Mouse (Mus musculus): ENCODE results near the gene Scap.
A peak's percentile ranks its signal among the peaks of the same experiment; 100 is the strongest.
"Not testable (repeated sequence)": the region's sequence is repeated elsewhere in the genome, so short reads cannot be mapped to it uniquely, and the experiment has no call there.

Gene Scap

DNA sequence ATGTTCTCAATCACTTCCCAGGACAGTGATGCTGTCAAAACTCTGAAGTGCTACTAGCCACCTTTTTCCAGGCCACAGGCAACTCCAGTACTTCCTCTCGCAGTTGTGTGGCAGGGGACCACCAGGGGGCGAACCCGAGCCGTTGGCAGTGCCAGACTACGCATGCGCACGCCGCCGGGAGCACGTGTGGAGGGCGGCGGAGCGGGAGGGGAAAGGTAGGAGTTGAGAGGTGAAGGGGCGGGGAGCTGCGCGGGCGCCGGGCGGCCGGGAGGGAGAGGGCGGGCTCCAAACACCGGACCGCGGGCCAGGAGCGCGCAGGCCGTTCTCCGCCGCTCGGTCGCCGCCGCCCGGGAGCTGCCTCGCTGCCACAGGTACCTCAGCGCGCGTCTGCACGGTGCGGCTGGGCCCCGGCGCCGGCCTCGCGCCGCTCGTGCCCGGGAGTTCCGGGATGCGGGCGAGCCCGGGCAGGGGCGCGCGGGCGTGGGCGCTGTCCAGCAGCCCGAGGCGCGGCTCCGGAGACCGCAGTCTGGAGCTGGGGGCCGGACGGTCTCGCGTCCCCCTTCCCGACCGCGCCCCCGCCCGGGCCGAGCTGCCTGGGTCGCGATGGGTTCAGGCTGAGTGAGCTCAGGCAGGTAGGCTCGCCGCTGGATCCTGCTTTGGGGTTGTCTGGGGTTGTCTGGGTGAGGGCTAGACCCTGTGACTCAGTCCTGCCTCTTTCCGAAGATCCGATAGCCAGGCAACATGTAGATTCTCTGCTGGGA, at the start of gene Scap:
Gene Scap (plus strand): TSS at position 154 of the 761 bp plus-strand sequence.
- peak; percentile 95 for DNase-seq

DNA sequence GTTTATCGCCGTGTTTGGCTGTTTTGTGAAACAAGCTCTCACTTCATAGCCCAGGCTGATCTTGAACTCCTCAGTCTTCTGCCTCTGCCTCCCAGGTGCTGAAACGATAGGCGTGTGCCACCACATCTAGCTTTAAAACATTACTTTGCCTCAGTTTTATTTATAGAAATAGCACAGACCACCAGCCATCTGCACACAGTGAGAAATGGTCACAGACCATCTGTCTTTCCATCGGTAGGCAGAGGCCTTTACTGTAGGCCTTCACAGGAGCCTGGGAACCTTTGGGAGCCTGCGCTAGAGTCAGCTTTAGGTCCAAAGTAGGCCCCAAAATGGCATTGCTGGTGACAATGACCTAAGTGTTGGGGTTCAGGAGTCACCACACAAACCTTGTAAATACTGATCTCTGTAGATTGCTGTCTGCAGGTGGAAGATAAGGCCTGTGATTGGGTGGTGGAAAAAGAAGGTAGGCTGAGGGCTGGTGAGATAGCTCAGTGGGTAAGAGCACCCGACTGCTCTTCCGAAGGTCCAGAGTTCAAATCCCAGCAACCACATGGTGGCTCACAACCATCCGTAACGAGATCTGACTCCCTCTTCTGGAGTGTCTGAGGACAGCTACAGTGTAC, 48.9 kb upstream of the Scap start:
- DNase-seq, result no peak

DNA sequence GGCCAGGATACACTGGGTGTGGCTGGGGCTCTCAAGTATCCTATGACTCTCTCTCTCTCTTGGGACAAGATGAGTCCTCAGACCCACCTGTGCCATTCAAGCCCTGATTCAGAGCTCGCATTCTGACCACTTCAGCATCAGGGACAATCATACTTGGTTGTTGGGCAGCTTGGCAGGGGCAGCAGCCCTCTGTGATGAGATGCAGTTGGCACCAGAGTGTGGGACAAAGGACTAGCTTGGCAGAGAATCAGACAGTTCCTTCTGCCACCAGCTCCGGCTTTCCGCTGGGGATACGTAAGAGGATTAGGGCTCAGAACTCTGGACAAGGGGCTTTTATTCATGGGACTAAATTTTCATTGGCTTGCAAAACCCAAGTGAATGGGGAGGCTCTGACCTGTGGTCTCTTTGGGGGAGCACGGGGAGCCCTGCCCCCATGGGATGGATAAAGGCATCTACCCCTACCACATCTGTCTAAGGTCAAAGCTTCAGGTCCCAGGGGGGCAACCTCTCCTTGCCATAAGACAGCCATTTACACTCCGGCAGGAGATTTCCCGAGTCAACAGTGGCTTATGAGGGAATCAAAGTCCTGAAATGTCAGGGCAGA, 45.7 kb upstream of the Scap start:
- DNase-seq, result peak; percentile 77

DNA sequence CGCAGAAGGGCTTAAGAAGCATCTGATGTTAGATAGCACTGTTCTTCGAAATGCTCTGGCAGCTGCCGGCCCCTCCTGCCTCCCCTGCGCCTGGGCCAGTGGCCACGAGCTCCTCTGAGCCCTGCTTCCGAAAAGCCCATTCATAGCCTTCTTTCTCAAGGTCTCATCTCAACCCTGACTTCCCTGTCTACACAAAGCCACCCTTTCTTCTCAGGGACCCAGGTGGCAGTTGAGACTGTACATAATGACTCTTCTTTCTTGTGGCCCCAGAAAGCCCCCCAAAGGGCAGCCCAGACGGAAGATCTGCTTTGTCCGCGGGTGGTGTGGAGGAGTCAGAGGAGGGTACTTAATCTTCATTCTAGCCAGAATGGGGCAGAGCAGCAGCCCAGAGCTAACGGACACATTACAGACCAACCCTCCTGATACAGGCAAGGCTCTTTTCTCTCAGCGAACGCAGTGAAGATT, 39.8 kb upstream of the Scap start:
- no peak for DNase-seq

DNA sequence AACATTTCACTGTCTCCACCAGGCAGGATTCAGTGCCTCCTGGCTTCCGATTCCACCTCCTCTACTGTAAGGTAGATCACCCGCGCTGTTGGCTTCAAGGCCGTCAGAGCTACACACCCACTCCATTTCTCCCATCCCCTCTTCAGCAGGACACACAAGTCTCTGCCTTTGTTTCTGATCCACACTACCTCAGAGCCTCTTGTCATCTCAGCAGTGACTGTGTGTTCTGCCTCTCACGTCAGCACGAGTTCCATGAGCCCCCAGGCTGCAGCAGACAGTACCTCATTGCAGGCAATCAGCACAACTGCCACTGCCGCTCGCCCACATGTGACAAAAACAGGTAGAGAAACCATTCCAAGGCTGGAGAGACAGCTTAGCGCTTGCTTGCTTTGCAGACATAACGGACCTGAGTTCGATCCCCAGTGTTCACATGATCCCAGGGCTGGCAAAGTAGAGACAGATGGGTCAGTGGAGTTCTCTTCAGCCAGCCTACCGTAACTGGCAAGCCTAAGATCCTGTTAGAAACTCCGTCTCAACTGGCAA, 39.1 kb upstream of the Scap start:
- DNase-seq, result no peak

DNA sequence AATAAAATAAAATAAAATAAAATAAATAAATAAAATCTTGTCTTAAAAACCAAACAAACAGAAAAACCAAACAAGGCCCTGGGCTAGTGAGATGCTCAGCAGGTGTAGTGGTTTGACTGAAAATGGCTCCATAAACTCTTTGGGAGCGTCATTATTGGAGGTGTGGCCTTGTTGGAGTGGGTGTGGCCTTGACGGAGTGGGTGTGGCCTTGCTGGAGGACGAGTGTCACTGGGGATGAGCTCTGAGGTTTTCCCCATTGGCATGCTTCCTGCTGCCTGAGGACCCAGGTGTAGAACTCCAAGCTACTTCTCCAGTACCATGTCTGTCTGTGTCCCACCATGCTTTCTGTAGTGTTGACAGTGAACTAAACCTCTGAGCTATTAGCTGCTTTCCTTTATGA, 38.3 kb upstream of the Scap start:
- no peak for DNase-seq

DNA sequence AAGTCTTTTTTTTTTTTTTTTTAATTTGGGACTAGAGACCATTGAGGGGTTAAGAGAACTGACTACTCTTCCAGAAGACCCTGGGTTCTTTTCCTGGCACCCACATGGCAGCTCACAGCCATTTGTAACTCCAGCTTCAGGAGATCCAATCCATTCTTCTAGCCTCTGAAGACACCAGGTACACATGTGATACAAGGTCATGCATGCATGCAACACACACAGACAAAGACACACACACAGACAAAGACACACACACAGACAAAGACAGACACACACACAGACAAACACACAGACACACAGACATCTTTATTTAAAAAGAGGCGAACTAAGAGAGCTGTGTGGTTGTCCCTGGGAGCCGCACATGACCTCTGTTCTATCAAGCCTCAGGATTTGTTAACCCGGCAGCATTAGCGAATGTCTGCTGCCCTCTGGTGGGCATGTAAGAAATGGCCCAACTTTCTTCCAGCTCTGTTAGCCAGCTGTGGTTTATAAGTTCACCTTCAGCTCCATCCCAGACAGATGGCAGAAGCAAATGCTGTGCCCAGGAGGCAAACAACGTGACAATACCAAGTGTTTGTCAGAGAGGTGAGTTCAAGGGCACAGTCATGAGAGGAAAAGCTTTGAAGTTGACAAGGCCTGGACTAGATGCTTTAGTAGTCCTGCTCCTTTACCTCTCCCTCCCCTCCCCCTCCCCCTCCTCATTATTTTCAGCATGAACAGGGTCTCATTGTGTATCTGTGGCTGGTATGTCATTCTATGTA, 36.0 kb upstream of the Scap start:
- peak; percentile 74 for DNase-seq

DNA sequence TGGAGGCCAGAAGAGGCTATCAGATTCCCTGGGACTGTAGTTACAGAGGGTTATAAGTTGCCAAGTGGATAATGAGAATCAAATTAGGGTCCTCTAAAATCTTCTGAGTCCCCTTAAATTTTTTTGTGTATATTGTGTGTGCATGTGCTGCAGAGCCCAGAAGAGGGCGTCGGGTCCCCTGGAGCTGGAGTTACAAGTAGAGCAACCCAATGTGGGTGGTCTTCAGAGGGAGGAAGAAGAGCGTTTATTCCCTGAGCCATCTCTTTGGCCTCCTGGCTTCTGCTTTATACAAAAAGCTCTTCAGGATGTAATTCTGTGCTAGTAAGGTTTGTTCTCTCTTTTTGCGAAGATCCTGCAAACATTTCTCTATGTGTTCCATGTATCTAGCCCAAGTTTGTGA, 28.6 kb upstream of the Scap start:
- DNase-seq, result peak; percentile 53

DNA sequence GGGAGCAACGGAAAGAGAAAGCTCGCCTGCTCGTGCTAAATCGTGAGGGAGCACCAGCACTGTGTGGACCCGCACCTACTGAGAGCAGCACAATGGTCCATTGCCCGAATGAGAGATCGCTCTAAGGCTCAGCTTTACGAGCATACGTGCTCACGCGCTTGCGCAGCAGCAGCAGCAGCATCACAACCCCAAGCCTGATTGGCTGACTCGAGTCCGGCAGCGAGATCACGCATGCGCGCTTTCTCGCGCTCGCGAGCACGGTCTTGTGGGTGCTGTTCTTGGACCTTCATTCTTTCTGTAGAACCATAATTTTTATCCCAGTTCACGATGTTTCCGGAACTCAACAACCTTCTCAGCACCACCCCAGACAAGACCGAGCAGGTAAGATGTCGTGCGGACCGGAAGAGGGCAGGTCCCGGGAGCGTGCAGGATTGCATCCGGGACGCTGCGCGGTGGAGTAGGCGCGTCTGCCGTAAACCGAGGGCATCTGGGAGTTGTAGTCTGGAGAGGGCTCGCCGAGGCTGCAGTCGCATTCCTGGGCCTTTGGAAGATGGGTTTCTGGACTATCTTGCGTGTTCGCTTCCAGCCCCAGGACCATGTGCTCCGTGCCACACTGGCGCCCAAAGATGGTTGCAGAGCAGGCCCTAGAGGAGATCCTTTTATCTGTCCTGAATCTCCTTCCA, 28.0 kb upstream of the Scap start, which contains the start of gene Elp6:
Gene Elp6 (plus strand): TSS at position 205 of the 683 bp plus-strand sequence.
- peak; percentile 94 for DNase-seq

DNA sequence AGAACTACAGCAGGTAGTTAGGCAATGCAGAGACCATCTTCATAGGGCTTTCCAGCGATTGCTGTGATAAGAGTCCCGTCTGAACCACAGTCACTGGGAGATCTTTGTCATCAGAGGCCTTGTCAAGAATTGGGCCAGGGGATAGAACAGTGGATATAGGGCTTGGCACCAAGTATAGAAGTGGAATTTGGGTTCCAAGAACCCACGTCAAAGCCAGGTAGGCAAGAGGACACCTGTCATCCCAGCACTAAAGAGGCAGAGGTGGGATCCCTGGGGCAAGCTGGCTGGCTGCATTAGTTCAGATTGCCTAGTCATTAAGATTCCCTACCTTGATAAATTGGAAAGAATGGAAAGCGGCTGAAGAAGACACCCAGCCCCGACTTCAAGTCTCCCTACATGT, 26.7 kb upstream of the Scap start:
- peak; percentile 38 for DNase-seq

DNA sequence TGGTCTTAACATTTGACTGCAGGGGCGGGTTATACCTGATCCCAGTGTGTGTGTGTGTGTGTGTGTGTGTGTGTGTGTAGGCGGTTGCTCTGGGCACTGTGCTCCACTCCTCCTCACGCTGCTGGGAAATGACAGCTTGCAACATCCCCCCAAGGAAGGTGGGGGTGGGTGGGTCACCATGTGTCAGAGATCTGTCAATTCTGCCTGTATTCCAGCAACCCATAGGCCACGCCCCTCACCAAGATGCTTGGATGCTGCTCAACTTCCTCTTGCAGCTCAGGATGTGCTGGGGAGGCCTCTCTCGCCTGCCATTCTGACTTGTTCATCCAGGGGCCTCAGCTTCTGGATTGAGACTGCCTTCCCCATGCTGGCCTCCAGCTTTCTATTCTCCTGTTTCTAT, 18.4 kb upstream of the Scap start:
- DNase-seq, result no peak

DNA sequence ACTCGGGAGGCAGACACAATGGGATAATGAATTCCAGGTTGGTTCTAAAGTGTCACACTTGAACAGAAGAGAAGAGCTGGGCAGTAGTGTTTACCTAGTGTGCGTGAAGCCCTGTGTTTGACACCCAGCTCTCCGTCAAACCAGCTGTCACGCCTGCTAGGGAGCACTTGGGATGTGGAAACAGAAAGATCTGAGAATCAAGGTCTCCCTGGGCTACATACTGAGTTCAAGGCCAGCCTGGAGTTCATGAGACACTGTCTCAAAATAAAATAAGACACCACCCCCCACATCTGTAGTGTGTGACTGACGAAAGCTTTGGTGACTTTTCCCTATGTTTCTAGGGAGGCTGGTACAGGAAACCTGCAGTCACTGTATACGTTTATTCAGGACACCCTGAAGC, 17.7 kb upstream of the Scap start:
- DNase-seq, result no peak

DNA sequence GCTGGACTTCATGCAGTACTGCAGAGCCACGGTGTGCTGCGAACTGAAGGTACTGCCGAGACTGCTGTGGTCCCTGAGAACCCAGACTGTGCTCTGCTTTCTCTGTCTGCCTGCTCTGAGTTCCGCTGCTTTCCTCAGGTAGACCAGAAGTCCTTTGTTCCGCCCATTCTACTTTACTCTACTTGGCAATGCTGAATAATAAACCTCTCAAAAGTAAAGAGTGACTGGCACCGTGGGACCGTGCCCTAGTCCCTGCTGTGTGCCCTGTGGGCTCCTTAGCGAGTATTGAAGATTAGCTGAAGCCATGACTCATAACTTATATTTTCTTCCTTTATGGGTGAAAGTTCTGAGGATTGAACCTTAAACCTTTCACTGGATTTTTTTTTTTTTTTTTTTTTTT, 17.2 kb upstream of the Scap start:
- DNase-seq, result no peak

DNA sequence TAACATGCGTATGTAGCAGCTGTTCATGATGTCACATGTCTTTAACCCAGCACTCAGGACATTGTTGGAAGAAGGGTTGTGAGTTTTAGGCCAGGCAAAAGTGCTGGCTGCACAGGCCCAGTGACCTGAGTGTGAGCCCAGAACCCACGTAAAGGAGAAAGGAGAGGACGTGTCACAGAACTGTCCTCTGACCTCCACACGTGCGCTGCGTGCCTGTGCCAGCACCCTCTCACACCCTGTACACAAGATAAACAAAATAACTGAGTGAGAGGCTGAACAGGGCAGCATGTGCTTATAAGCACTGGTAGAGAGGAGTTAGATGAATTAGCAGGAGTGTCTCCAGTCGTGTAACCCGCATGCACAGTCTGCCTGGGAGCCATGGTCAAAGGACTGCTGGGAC, 16.6 kb upstream of the Scap start:
- no peak for DNase-seq

DNA sequence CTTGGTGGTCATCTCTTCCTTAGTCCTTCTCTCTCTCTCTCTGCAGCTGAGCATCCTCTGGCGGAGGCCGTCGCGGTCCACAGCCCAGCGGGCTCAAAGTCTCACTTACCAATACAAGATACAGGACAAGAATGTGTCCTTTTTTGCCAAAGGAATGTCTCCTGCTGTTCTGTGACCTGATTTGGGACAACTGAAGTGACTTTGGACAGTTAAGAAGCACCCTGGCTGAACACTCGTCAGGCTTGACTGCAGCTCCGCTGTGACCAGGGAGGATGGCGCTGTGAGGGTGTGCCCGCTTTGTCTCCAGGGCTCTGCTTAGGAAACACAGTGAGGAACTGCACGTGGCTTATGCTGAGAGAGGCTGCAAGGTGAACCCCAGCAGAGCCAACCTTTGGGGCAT, 12.3 kb upstream of the Scap start:
- DNase-seq, result no peak

DNA sequence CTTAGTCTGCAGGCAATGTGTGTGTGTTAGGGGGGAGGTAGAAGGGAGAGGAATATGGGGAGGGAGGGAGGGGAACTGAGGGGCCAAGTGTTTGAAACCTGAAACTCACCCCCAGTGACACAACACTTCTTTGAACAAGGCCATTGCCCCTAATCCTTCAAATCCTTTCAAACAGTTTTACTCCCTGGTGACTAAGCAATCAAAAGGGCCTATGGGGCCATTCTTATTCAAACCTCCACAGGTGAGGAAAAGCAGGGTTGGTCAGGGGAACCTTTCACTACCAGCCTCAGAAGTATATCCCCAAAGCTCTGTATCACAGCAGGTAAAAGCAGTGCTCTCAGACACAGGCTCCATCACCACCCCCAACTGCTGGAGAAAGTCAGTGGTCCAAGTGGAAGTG, 10.1 kb upstream of the Scap start:
- DNase-seq, result no peak

DNA sequence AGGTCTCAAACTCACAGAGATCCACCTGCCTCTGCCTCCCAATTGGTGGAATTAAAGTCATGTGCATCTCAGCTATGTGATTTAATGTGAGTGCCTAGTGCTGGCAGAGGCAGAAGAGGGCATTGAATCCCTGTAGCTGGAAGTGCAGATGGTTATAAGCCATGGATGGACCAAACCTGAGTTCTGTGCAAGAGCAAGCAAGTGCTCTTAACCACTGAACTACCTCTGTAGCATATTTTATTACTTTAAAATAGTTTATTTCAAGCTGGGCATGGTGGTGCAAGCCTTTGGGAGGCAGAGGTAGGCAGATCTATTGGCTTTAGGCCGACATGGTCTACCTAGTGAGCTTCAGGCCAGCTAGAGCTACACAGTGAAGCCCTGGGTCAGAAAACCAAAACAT, 8.9 kb upstream of the Scap start:
- DNase-seq, result no peak

DNA sequence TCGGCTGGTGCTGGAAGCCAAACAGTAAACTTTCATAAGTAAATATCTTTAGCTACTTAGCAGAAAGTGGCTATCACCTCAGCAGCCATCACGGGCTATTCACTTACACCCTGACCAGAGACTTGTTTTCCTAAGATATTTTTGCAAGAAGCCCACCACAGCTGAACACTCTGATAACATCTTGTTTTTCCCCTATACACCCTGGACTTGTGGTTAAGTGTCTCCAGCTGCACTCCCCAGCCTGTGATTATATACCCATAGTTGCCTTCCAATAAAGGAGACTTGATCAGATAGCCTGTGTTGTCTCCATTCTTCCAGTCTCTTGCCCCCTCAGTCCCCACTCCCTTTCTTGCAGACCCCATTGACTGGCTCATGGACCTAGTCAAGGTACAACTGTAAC, 4.9 kb upstream of the Scap start:
- DNase-seq, result no peak

DNA sequence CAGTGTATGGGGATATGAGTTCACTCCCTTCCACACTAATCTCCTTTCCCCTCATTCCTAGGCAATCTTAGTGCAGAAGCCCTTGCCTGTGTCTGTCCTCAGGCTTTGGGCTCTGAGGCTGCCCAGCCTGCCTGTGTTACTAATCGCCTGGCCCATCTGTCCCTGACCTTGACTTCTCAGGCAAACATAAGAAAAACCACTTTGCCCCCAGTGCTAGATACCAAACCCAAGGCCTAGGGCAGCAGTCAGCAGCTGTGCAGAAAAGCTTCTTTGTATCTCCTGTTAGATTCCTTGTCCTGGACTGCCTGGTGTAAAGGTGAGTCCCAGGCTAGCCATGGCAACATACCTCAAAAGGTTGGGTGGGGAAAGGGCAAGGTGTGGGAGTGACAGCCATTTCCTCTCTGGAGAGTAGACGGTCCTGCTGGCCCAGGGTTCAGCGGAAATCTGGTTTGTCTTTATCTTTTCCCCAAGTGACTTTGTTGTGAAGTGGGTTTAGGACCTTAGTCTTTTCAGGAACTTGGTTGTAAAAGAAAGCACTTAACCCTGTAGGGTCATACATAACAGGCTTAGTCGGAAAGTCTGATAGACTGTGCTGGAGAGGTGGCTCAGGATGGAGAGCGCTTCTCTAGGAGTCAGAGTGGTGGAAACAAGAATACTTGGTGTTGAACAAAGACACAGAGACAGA, 4.0 kb upstream of the Scap start:
- no peak for DNase-seq

DNA sequence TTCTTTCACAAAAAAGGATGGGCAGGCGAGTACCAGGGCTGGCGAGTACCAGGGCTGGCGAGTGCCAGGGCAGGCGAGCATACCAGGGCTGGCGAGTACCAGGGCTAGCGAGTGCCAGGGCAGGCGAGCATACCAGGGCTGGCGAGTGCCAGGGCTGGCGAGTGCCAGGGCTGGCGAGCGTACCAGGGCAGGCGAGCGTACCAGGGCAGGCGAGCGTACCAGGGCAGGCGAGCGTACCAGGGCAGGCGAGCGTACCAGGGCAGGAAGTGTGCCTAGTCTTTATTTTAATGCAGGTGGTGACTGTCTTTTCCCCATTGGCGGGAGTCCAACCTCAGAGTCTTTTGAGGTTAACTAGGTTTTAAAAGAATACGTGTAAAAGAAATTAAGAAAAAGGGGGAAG, 3.4 kb upstream of the Scap start:
- peak; percentile 68 for DNase-seq

DNA sequence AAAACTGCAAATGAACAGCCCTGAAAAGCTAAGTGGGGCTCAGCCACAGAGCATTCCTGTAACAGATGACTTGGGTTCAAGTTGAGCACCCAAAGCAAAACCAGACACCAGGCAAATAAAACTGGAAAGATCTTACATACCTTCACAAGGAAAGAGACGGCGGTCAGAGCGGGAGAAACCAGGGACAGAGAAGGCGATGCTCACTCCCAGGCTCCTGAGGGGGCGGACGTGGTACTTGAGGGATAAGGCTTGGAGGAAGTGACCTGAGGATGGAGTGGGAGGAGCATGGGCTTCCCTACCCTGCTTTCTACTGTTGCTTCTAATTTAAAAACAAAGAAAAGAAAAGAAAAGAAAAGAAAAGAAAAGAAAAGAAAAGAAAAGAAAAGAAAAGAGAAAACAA, 2.7 kb upstream of the Scap start:
- no peak for DNase-seq

DNA sequence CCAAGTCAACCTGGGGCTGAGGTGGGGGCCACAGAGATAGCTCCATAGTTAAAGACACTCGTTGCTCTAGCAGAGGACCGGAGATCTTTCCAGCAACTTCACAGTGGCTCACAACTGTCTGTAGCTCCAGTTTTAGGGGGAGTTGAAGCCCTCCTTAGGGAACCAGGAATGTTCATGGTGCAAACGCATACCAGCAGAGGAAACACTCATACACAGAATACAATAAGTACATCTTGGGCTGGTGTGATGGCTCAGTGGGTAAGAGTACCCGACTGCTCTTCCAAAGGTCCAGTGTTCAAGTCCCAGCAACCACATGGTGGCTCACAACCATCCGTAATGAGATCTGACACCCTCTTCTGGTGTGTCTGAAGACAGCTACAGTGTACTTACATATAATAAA, 2.2 kb upstream of the Scap start:
- not testable (repeated sequence) for DNase-seq
